Mouse (Mus musculus) frontal cortex, postnatal 10 days (tissue): ENCODE results near the gene Gm44965.
"Not testable (repeated sequence)": the region's sequence is repeated elsewhere in the genome, so short reads cannot be mapped to it uniquely, and the experiment has no call there.

Source experiments
- DNase-seq, 2 experiments: peaks; one replicate each; pipeline ENCODE4 v3.0.0; 2022; ENCODE audit warnings: low spot score in 2 of 2, mixed read lengths in 1 of 2

Gene Gm44965

DNA sequence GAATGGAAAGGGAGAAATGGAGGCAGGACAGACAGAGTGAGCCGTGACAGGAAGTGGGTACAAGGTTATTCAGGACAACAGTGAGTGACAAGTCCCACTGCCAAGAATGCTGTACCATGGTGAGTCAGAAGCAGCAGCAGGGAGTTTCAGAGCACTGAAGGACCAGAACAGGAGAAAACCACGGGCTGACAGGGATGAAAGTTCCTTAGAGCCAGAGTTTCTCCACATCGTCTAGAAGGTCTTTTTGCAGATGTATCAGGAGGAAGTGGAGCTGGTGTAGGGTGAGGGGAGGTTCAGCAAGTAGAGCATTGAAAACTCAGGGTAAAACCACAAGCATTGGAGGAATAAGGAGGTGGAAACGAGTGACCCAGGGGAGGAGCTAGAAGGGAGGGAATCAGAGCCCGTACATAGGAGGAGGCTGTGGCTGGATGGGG is 14.5 kb upstream of the Gm44965 start:
- DNase-seq = no peak

DNA sequence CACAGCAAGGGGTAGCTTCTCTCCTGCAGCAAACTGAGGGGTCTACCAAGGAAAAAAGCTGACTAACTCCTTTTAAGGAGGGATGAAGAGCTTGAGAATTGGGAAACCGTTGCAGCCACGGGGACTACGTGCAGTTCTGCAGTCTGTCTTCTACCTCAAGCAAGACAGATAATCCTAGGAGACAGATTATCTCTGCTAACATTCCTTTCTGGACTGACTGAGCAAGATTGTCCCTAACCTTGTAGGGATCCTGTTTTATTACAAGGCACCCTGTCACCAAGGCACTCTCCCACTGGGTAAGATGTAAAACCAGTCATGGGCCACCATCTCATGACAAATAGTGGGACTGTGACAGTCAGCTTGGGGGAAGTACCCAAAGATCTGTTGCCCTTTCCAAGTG is 12.5 kb upstream of the Gm44965 start:
- DNase-seq = no peak

DNA sequence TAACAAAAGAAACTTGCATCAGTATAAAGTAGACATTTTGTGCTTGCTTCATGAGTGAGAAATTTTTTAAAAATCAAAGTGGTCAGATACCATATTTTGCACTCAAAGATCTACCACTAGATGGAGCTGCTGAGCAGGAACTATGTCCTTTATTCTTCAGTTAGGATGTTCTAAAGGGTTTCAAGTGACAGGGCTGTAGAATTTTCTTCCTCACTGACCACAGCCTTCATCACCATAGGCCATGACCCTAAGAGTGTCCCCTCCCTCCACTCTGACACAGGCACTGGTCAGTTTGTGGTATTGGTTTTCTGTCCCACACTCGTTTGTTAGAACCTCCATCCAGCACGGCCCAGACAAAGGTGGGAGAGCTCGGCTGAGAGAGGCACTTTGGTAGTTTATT is 11.7 kb upstream of the Gm44965 start:
- no peak for DNase-seq

DNA sequence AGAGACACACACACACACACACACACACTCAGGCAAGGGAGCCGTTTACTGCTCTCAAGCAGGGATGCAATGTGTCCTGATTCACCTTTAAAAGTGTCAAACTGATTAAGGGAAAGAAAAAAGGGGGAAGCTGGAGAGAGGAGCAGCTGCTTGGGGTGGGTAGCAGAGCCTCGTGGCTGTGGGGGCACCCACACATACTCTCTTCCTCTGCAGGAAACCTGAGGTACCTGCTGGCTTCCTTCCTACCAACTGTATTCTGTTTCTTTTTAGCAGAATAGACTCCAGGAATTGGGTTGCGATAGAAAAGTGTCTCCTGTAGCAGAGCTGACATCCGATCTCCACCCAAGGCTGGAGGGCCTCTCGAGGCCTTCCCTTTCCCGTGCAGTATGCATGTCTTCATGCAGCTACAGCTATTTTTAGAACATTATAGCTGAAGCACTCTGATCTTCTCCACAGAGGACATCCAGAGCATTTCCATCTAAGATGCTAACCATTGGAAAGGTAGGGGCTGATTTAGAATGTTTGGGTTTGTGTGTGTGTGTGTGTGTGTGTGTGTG is 4.5 kb upstream of the Gm44965 start, which contains the start of gene Gm45021:
Gene Gm45021, plus strand, starts transcription at position 417 of the 557 bp plus-strand sequence.
- no peak for DNase-seq

DNA sequence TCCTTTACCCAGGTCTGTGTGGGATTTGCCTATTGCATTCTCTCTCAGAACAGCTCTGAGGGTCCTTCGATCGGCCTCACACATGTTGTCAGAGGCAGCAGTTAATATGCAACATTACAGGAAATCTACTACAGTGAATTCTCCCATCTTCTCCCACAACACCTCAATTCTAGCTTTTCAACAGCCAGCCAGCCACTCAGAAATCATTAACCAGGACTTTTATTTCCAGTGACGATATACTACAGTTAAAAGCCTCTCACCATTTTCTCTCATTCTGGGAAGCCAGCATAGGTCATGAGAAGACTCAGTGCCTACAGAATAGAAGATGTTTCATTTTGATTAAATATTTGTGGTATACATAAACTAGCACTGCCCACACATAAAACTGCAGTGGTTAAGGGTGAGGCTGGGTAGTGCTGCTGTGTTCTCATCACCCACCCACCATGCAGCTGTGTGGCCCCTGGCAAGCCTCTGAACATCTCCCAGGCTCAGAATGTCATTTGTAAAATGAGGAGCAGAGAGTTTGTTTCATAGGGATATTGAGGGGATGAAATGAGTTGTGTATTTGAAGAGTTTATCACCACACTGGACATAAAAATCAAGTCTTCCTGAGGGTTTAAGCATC is 2.4 kb upstream of the Gm44965 start:
- DNase-seq = no peak

DNA sequence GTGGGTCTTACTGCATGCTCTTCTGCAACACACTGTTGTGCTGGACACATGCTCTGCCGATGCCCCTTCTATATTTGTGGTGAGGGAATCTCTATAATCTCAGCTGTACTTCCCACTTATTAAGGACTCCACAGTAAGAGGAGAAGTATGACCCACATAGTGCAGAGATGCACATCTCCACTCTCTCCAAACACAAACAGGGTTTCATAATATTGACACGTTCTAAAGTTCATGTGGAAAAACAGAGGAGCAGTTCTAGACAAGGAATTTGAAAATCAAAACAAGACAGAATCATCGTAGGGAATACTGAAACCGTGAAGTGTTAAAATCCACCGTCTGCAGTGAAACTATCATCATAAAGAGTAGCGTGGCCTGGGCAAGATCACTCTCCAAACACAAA is 1.9 kb upstream of the Gm44965 start:
- no peak for DNase-seq

DNA sequence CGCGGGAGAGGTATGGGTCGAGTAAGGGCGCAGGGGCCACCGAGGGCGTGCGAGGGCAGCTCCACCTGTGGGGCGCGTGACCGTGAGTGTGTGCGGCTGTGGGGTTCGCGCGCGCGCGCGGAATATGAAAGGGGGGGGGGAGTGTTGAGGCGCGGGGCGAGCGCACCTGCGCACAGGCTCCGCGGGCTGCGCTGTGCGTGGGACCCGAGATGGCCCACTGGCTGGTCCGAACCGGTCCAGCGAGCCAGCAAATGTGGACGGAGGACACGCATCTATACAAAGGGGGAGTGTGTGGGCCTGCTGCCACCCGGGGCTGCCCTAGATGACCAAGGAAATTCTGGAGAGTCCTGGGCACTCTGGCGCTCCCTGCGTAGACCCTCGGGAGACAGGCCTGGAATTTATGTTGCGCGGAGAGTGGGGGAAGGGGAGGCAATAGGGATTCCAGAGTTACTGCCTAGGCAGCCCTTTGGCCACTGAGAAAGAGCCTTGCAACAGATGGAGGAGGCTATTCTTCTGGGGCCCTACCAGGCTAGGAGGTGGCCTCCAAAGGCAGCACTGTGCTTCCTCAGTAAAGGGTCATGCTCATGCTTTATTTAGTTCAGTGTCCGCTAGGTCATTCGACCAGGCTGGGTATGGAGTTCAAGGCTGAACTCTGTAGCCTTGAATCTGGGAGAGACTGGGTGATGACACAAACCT is 450 bp downstream of the Gm44965 start:
- peak; percentile 51 to 57 for DNase-seq

DNA sequence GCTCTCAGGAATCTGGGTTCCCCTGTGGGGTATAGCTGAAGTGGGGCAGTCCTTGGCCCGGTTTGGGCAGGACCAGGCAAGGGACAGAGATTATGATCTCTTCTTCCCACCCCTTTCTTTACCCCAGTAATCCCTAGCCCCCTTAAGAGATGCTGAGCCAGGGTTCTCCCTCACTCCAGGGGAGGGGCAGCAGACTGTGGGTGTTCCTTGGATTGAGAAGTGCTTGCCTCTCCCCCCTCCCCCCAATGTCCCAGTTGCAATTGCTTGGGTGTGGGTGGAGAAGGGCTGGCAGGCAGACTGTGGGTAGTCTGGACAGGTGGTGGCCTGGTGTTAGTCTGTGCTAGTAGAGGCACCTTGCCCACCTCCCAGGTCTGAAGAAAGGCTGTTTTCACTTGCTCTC is 1.5 kb downstream of the Gm44965 start:
- DNase-seq = no peak

DNA sequence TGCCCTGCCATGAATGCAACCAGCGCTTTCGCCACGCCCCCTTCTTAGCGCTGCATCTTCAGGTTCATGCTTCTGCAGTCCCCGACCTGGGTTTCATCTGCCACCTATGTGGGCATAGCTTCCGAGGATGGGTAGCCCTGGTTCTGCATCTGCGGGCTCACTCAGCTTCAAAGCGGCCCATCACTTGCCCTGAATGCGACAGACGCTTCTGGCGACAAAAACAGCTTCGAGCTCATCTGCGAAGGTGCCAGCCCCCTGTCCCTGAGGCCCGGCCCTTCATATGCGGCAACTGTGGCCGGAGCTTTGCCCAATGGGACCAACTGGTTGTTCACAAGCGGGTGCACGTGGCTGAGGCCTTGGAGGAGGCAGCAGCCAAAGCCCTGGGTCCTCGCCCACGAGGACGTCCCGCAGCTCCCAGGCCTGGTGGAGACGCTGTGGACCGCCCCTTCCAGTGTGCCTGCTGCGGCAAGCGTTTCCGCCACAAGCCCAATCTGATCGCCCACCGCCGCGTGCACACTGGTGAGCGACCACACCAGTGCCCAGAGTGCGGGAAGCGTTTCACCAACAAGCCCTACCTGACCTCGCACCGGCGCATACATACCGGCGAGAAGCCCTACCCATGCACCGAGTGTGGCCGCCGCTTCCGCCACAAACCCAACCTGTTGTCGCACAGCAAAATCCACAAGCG is 2.9 kb downstream of the Gm44965 start:
- no peak for DNase-seq

DNA sequence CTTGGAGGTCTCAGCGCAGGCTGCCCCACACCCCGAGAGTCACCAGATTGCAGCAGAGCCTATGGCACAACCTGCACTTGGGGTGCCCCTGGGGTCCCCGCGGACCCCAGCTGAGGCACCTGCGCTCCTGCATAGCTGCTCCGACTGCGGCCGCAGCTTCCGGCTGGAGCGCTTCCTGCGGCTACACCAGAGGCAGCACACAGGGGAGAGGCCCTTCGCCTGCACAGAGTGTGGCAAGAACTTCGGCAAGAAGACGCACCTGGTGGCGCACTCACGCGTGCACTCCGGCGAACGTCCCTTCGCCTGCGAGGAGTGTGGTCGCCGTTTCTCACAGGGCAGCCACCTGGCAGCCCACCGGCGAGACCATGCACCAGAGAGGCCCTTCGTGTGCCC is 3.5 kb downstream of the Gm44965 start:
- DNase-seq = no peak

DNA sequence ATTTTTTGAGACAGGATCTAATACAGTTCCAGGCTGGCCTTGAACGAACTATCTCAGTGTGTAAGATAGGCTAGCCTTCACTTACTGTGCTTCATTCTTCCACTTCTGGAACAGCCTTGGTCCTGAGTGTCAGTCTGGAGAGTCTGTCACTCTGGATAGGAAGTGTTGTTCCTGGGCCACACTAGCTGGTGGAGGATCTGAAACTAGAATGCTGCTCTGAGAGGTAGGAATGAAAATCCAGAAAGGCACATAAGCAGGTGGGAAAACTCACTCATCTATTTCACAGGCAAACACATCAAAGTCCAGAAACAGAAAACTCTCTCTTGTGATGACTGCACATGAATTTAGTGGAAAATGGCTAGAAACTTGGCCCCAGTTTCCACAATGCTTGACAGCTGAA is 6.9 kb downstream of the Gm44965 start:
- no peak for DNase-seq

DNA sequence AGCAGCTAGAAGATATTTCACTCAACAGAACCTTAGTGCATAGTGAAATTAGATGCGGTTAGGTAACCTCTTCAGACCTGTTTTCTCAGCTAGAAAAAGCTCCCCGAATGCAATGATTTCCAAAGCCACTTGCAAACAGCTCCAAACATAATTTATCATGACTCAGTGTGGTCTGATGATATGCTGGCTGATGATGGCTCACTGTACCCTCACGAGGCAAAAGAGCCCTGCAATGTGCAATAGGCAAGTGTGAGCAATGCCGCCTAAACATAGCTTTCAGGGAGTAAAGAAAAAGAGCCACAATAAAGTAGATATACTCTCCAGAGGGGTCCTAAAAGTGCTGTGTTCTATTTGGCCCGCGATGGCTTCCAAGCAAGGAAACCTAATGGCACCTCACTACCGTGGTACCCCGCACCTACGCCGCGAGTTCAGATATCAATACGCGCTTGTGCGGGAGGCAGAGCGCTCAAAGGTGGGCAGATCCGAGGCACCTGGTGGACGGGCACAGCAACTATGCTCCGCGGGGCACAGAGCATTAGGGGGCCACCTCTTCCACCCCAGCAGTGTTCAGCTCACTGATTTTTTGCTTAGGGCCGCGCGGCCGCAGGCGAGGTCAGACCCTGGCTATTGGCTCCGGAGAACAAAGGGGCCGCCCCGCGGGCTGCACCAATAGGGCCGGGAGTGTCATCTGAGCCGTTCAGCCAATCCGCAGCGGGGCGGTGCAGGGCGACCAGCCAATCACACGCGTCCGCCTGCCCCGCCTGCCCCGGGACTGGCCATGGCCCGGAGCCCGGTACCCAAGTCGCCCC is 7.7 kb downstream of the Gm44965 start, which contains the start of gene Zfp775:
Gene Zfp775, plus strand, starts transcription at position 793 of the 809 bp plus-strand sequence.
- DNase-seq = peak; percentile 94 to 95

DNA sequence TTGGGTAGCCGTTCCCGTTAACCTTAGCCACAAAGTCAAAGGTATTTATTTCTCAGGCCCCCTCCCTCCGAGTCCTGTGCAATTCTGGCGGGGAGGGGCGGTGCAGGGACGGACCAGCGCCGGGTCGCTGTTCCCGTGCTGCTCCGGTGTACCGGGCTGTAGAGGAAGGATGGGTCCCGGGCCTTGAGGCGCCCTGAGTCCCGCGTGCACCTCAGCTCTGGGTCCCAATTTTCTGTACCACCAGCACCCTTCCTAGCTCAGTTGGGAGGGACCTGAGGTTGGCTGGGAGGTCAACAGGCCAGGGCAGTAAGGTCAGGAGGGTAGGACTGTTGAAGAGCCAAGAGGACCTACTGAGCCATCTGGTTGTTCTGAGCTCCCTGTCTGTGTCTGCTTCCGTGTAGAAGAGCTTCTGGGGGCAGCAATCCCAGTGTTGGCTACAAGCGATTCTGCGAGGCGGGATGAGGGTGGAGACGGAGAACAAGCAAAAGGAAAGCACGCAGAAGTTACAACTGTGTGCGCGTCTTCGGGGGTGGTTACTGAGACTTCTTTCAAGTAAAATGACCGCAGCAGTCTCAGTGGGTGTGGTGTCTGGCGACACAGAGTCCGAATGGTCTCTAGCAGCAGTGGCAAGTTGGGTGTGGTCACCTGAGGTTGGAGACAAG is 8.5 kb downstream of the Gm44965 start:
- no peak for DNase-seq

DNA sequence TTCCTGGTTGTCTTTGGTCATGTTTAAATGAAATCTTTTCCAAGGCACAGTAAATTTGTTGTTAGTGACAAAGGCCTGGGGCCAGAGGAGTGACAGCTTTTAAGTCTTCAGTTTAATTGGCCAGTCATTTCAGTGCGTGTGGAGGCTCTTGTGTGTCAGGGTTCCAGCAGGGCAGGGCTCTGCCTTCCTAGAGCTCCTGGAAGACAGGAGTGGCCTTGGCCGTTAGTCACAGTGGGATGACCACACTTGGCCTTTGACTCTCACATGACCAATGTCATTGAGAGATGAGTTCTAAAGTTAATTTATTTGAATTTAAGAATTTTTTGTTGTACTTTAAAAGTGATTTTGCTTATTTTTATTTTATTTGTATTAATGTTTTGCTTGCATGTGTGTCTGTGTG is 14.4 kb downstream of the Gm44965 start:
- DNase-seq = no peak

DNA sequence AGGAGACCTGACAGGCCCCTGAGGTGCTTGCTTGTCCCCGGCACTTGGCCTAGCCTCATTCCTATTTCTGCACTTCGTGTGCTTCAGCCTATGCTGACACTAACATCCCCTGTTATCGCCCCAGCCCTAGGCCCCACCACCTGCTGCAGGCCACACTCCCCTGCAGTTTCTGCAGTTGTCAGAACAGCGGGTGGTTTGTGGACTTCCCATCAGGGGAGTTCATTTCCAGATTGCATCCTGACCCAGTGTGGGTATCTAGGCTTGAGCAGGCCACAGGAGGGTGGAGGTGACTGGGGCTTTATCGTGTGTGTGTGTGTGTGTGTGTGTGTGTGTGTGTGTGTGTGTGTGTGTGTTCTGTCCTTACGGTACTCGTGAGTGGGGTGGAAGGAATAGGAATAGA is 15.8 kb downstream of the Gm44965 start:
- no peak for DNase-seq

DNA sequence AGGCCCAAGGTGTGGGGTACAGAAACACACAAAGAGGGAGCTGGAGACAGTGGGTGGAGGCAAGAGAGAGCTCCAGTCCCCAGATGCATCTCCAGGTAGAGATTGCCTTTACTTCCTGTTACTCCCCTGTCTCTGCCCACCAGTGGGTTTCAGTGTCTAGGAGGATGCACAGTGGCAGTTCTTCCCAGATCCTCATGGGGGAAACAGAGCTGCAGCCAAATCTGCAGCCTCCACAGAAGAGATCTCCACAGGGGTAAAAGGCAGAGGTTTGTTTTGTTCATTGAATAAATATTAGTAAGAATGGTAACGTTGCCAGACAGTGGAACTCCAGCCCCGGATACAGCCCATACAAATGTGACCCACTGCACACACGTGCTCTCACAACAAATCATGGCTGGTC is 16.9 kb downstream of the Gm44965 start:
- no peak for DNase-seq

DNA sequence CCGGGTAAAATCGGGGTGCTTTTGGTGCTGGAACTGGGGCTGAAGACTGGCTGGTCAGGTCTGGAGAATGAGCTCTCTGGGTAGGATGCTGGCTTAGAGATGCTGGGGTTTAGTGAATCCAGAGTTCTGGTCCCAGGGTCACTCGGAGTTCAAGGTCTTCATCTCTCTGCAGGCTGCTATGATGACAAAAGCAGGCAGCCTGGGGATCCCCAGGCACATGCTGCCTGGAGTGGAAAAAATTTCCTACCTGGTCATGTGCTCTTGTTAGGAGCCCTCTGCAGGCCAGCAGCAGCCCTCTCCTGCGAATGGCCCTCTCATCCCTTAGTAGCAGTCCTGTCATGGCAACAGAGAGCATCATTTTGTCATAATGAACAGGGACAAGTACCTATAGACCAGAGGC is 19.7 kb downstream of the Gm44965 start:
- no peak for DNase-seq

DNA sequence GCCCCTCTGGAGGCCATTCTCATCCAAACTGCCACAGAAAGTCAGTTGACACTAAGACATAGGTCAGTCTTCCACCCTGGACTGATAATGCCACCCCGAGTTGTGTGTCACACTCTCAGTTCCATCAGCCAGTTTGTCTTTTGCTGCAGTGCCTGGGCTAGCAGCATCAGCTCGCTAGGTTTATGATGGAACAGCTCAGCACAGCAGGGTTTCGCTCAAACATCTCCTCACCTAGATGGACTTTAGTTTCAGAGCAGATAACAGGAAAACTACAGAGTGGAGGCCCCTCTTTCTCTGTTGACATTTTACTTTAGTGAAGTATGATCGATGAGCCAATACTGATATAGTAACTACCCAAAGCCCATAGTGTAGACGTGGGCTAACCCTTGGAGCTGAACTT is 21.0 kb downstream of the Gm44965 start:
- DNase-seq = no peak

DNA sequence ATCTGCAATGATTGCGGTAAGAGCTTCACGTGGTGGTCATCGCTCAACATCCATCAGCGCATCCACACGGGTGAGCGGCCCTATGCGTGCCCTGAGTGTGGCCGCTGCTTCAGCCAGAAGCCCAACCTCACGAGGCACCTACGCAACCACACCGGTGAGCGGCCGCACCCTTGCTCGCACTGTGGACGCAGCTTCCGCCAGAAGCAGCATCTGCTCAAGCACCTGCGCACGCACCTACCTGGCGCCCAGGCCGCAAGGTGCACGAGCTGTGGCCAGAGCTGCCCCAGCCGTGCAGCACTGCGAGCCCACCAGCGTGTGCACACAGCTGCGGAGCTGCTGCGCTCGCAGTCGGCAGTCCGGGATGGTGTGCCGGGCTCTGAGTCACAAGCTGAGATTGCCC is 26.3 kb downstream of the Gm44965 start:
- no peak for DNase-seq

DNA sequence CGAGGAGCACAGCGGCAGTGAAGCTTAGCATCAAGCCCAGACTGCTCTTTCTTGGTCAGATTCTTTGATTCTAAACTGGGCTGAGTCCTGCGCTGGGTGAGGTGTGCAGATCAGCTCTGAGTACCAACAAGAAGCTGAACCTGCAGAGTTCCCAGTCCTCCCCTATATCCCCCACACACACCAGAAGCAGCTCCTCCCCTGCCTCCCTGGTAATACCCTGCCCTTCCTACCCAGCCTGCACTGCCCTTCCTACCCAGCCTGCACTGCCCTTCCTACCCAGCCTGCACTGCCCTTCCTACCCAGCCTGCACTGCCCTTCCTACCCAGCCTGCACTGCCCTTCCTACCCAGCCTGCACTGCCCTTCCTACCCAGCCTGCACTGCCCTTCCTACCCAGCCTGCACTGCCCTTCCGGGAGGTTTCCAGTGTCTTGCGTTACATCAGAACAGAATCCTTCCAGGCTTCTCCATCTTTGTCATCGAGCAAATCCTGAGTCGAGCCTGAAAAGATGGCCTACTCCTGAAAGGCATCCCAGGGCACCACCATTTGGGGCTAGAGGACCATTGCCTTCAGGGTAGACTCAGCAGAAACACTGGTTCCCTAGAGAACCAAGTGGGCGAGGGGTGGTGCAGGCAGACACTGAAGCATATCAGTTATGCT is 28.6 kb downstream of the Gm44965 start:
- DNase-seq = not testable (repeated sequence)

DNA sequence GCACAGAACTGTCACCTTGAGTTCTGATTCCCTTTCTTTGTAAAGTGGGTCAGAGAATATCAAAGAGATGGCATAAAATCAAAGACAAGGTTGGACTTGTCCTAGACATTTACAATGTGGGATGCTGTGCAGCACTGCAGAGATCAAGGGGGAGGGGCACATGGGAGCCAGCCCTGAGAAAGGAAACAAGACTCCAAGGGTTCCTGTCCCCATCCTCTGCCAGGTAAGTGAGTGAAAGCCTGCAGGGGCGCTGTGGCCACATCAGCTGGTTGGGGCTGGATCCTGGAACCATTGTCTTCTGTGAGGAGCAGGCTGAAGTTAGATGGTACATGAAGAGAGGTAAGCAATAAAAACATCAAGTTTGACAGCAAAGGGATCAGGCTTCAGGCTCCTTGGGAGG is 29.7 kb downstream of the Gm44965 start:
- DNase-seq = no peak
